Comparison of ENCODE assay signal across 8 mouse cellular contexts in the genomic region with DNA sequence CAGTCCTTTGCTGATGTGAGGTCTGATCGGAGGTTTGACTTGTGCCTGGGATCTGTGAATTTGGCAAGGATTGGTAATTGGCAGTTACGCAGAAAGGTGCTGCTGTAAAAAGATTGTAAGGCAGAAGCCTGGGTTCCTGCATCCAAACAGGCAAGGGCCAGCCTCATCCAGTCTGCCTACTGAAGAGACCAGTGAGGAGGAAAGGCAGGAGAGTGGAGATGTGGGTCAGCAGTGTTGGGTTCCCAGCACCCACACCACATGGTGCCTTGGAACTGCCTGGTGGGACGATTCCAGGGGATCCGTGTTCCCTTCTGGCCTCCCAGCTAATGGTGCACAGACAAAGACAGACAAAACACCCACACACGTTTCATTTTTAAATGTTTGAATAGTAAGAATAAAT. TPM values are rescaled to one million over a fixed set of nuclear protein-coding genes. Genes with fewer than 3 reads are reported as not detected.
A peak's percentile ranks its signal among the peaks of the same experiment; 100 is the strongest.
DNase-seq lines count a peak whose midpoint lies in the region; ATAC-seq and TF ChIP-seq lines count a peak whose summit lies in the region.

No protein-coding gene starts in this region.

- no peaks in the 10 kb centered on the region for H3K9me3 ChIP-seq in hindbrain, embryonic 10.5 days
- no peaks in the 10 kb centered on the region for H3K9me3 ChIP-seq in liver, embryonic 15.5 days (replicated peaks)

- WGBS in hindbrain, embryonic 10.5 days: 65% methylated on average over 5 of the region's 5 CpGs
- WGBS in liver, embryonic 15.5 days (ENCODE audit: insufficient replicate concordance): 69% methylated on average over 5 of the region's 5 CpGs

- no peak for TF ChIP-seq CTCF in left cerebral cortex, adult 2 months (IDR thresholded peaks at IDR 0.05)

- H3K36me3 ChIP-seq in hindbrain, embryonic 10.5 days: peaks cover 27% of the 10 kb centered on the region
- peaks cover 15% of the 10 kb centered on the region for H3K36me3 ChIP-seq in liver, embryonic 15.5 days (replicated peaks)

- H3K27ac ChIP-seq in left cerebral cortex, adult 2 months: peak overlapping the region; percentile 89
- H3K27ac ChIP-seq in hindbrain, embryonic 10.5 days: peak overlapping the region; percentile 87
- H3K27ac ChIP-seq in liver, embryonic 15.5 days (replicated peaks): no peak overlapping the region

- H3K27me3 ChIP-seq in hindbrain, embryonic 10.5 days (ENCODE audit: insufficient read depth, poor library complexity, severe bottlenecking): no peaks in the 10 kb centered on the region
- H3K27me3 ChIP-seq in liver, embryonic 15.5 days: no peaks in the 10 kb centered on the region

- H3K4me1 ChIP-seq in hindbrain, embryonic 10.5 days (replicated peaks): peaks cover 21% of the 10 kb centered on the region
- H3K4me1 ChIP-seq in liver, embryonic 15.5 days (replicated peaks): peaks cover 16% of the 10 kb centered on the region

- 0 out of 2 replicates have a peak overlapping the region, but pooled peaks have one; percentile 57 for H3K9ac ChIP-seq in liver, embryonic 15.5 days

- peak overlapping the region; percentile 82 for H3K4me2 ChIP-seq in liver, embryonic 15.5 days

- no peak for DNase-seq in left cerebral cortex, adult 2 months (ENCODE audit: extremely low spot score in 1 of 2, low spot score in 2 of 2)
- no peak for DNase-seq in left cerebral cortex, postnatal 4 days
- peak; percentile 51 for DNase-seq in cerebellum, adult 9-10 months
- DNase-seq in hindbrain, embryonic 10.5 days (ENCODE audit: low spot score): no peak
- no peak for DNase-seq in adrenal gland, postnatal 36 days
- DNase-seq in thymus, postnatal 25 days: no peak
- DNase-seq in retina, embryonic 14.5 days (ENCODE audit: low spot score): no peak

- H3K4me3 ChIP-seq in left cerebral cortex, adult 2 months: peak overlapping the region; percentile 69
- H3K4me3 ChIP-seq in hindbrain, embryonic 10.5 days: peak overlapping the region; percentile 63
- H3K4me3 ChIP-seq in liver, embryonic 15.5 days (replicated peaks): peak overlapping the region; percentile 71

- intact Hi-C loops in left cerebral cortex, adult 2 months (cut with DNase I): loop anchor here (2.0 to 10.0 kb wide), 2 partner anchors 26 to 314 kb away; a partner anchor contains a TSS
- intact Hi-C loops in left cerebral cortex, postnatal 4 days (cut with DNase I): loop anchor here (10.0 kb wide), 1 partner anchor 94 kb away; a partner anchor contains a TSS

- no peak for ATAC-seq in liver, embryonic 15.5 days (ENCODE audit: insufficient read depth)

RNA-seq across cellular contexts. Expression of a gene that starts 1.1 kb away (rescaled TPM):
- 10 to 100 TPM; 14.5 to 16.2 TPM for total RNA-seq in left cerebral cortex, adult 2 months (2021)
- 10 to 100 TPM; 18.5 to 19.9 TPM for total RNA-seq in left cerebral cortex, postnatal 4 days (2021)
- 12.7 and 15.7 TPM in 2 replicates for polyA plus RNA-seq in hindbrain, embryonic 10.5 days (2016; fragmentation: Nextera tagmentation; extraction: Ambion mirVana)
- polyA plus RNA-seq in liver, embryonic 15.5 days (2015; fragmentation: Nextera tagmentation; extraction: Ambion mirVana): 2.0 and 2.2 TPM in 2 replicates
- 10 to 100 TPM; 16.4 to 19.9 TPM for total RNA-seq in adrenal gland, postnatal 36 days (2021)

RNA-seq across cellular contexts. Expression of a gene that starts 18.5 kb away (rescaled TPM):
- 1 to 10 TPM; 5.2 to 5.5 TPM for total RNA-seq in left cerebral cortex, adult 2 months (2021)
- total RNA-seq in left cerebral cortex, postnatal 4 days (2021): 1 to 10 TPM; 7.5 to 9.7 TPM
- polyA plus RNA-seq in hindbrain, embryonic 10.5 days (2016; fragmentation: Nextera tagmentation; extraction: Ambion mirVana): 5.4 and 6.1 TPM in 2 replicates
- polyA plus RNA-seq in liver, embryonic 15.5 days (2015; fragmentation: Nextera tagmentation; extraction: Ambion mirVana): 0.18 and 0.22 TPM in 2 replicates
- total RNA-seq in adrenal gland, postnatal 36 days (2021): 1 to 10 TPM; 2.5 to 2.6 TPM

RNA-seq across cellular contexts. Expression of a gene that starts 26.4 kb away (rescaled TPM):
- total RNA-seq in left cerebral cortex, adult 2 months (2021): under 1 TPM; 0.16 to 0.25 TPM
- under 1 TPM in 1 of 2 experiments, not detected in 1; 0.34 TPM for total RNA-seq in left cerebral cortex, postnatal 4 days (2021)
- polyA plus RNA-seq in hindbrain, embryonic 10.5 days (2016; fragmentation: Nextera tagmentation; extraction: Ambion mirVana): 0.76 and 1.1 TPM in 2 replicates
- polyA plus RNA-seq in liver, embryonic 15.5 days (2015; fragmentation: Nextera tagmentation; extraction: Ambion mirVana): not detected in 2 replicates
- under 1 TPM in 1 of 2 experiments, not detected in 1; 0.26 TPM for total RNA-seq in adrenal gland, postnatal 36 days (2021)

RNA-seq across cellular contexts. Expression of a gene that starts 36.3 kb away (rescaled TPM):
- 1 to 10 TPM; 3.7 to 4.7 TPM for total RNA-seq in left cerebral cortex, adult 2 months (2021)
- total RNA-seq in left cerebral cortex, postnatal 4 days (2021): 1 to 10 TPM; 2.3 to 2.5 TPM
- 0.61 and 1.2 TPM in 2 replicates for polyA plus RNA-seq in hindbrain, embryonic 10.5 days (2016; fragmentation: Nextera tagmentation; extraction: Ambion mirVana)
- 3.0 and 3.6 TPM in 2 replicates for polyA plus RNA-seq in liver, embryonic 15.5 days (2015; fragmentation: Nextera tagmentation; extraction: Ambion mirVana)
- total RNA-seq in adrenal gland, postnatal 36 days (2021): 1 to 10 TPM; 2.2 to 3.7 TPM

RNA-seq across cellular contexts. Expression of a gene that starts 54.0 kb away (rescaled TPM):
- total RNA-seq in left cerebral cortex, adult 2 months (2021): not detected
- under 1 TPM in 1 of 2 experiments, not detected in 1; 0.24 TPM for total RNA-seq in left cerebral cortex, postnatal 4 days (2021)
- not detected in 2 replicates for polyA plus RNA-seq in hindbrain, embryonic 10.5 days (2016; fragmentation: Nextera tagmentation; extraction: Ambion mirVana)
- polyA plus RNA-seq in liver, embryonic 15.5 days (2015; fragmentation: Nextera tagmentation; extraction: Ambion mirVana): 0.05 TPM in 1 of 2 replicates, not detected in the other
- not detected for total RNA-seq in adrenal gland, postnatal 36 days (2021)
